Mouse (Mus musculus) Patski (cell line): ENCODE data around the gene Col4a3bp. TPM values are rescaled to one million over a fixed set of nuclear protein-coding genes. Genes with fewer than 3 reads are reported as not detected.
"Not testable (repeated sequence)": the region's sequence is repeated elsewhere in the genome, so short reads cannot be mapped to it uniquely, and the experiment has no call there.

ENCODE experiments used
- ATAC-seq: fragments of 100-300 bp; one replicate; pipeline ENCODE4 v1.8.0; 2021
- CTCF ChIA-PET: fragments of 350-600 bp; sonication (Branson Sonifier 250); formaldehyde crosslinking; loops from one replicate; lab custom pipeline; 2022; ENCODE audit warnings: inconsistent platforms; lab: Charles Lee
- POLR2A ChIA-PET: fragments of 350-600 bp; sonication (Branson Sonifier 250); formaldehyde crosslinking; loops from one replicate; lab custom pipeline; 2022; ENCODE audit warnings: antibody characterized with exemption, inconsistent platforms; lab: Charles Lee
- DNase-seq: peaks from one replicate; pipeline ENCODE4 v3.0.0-alpha.2; 2011; ENCODE audit warnings: low read depth, low spot score
- H3K27me3 ChIP-seq: fragments of 371-371 bp; one replicate; pipeline ENCODE4 v1.5.1; 2021
- CTCF ChIP-seq: fragments of 100-300 bp; IDR thresholded peaks from one replicate; pipeline ENCODE4 v1.5.1; 2021
- in situ Hi-C: fragments of 300-500 bp; cut with MboI; formaldehyde crosslinking; loops from 3 replicates; pipeline ENCODE4 v1.11.1; 2018; ENCODE audit warnings: low pct_unique_long_range_greater_than_20kb, mixed read lengths
- polyA plus RNA-seq: library from polyadenylated mRNA; unstranded; gene quantifications from one replicate; pipeline ENCODE4 v1.2.3, GENCODE M21; 2021

The Col4a3bp gene
- polyA plus RNA-seq, 1 experiment from 2014 or later = 36.4 TPM

DNA sequence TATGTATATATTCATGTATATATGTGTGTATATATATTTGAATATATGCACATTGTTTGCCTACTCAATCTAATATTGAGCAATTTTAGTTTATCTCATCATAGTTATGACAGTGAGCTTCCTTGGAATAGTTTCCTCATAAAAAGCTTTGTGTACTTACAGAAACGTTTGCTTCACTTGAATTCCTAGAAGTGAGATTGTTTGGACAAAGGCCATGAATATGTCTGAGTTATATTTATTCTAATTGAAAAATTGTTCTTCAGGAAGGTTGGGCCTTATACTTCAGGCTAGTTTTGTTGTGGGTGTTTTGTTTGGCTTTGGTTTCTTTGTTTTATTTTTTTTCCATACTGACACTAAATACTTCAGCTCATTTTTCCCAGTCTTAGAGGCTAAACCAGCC, 78.5 kb downstream of the Col4a3bp start:
- no peak for ATAC-seq
- ChIA-PET POLR2A (no interaction called here), CTCF (interaction anchor here (1.2 kb wide), 1 partner anchor 31 kb away, joined by 3 read pairs; no protein-coding TSS in a partner anchor)
- no peaks in the 10 kb centered on the region for H3K27me3 ChIP-seq
- no peak for TF ChIP-seq CTCF
- in situ Hi-C loops = no loop called here
- DNase-seq = no peak

DNA sequence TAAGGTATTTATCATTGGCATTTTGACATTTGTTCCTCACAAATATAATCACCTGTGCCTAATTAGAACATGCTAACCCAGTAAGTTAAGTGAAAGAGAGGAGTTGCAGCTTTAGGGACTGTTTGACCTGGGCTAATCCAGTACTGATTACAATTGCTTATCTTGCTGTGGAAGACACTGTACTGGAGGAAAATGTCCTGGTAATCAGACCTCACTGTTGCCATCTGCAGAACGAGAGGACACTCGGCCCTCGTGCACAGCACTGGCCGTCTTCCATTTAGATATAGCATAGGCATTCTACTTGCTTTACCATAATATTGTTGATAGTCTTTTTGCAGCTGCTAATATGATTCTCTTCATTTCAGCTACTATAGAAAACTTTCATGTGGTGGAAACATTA, 88.0 kb downstream of the Col4a3bp start:
- H3K27me3 ChIP-seq = no peaks in the 10 kb centered on the region
- ChIA-PET CTCF (interaction anchor here (1.5 kb wide), 1 partner anchor 27 kb away, joined by 4 read pairs; no protein-coding TSS in a partner anchor), POLR2A (no interaction called here)
- no peak for DNase-seq
- TF ChIP-seq CTCF = no peak
- in situ Hi-C loops = no loop called here
- ATAC-seq = no peak

DNA sequence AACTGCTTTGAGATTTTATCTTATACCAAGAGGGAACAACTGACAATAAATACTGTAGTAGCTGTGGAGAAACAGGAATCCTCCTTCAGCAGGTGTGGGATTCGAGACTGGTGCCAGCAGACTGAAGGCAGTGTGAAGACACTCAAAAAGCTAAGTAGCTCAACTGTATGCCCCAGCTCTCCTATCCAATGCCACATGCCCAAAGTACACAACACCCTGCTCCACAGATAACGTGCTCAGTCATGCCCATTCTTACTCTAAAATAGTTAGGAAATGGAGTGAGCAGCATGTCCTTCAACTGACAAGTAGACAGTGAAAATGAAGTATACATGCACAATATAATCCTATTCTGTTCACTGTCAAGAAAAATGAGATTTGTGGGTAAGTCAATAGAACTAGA, 101.8 kb downstream of the Col4a3bp start:
- in situ Hi-C loops = no loop called here
- no peaks in the 10 kb centered on the region for H3K27me3 ChIP-seq
- POLR2A ChIA-PET = no interaction called here
- CTCF ChIA-PET = no interaction called here
- no peak for TF ChIP-seq CTCF
- ATAC-seq (no peak), DNase-seq (no peak)

DNA sequence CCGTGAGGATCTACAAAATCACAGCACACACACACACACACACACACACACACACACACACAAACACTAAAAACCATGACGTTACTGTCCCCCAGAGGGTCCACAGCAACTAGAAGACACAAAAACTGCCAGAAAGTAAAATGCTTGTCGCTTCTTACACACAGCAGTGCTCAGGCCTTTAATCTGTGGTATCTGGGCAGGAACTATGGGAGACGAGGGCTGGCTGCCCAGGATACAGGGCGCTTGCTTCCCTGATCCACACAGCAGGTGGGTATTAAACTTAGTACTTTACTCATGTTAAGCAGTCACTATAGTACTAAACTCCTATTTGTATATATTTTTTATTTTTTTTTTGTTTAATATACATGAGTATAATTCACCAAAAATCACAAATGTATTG, 103.4 kb downstream of the Col4a3bp start:
- CTCF ChIA-PET = no interaction called here

DNA sequence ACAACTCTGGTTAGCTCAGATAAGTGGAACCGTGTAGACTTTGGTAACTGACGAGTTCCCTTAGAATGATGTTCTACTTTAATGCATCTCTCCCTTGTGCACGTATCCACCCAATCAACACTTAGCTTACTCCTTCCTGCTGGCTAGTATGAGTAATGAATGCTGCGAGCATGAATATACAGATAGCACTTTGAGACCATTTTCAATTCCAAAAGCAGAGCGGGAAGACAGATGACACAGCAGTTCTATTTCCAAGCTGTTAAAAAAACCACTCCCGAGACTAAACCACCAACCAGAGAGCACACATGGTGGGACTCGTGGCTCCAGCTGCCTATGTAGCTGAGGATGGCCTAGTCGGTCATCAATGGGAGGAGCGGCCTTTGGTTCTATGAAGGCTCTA, 110.6 kb downstream of the Col4a3bp start:
- CTCF ChIA-PET = interaction anchor here (1.0 to 1.3 kb wide), 2 partner anchors 33 to 143 kb away, joined by 3 read pairs; no protein-coding TSS in a partner anchor
- ATAC-seq (no peak), DNase-seq (no peak)
- no peaks in the 10 kb centered on the region for H3K27me3 ChIP-seq
- POLR2A ChIA-PET = no interaction called here
- in situ Hi-C loops = no loop called here
- no peak for TF ChIP-seq CTCF

More for the DNA sequence above, 103.4 kb downstream of the Col4a3bp start:
- H3K27me3 ChIP-seq = no peaks in the 10 kb centered on the region
- POLR2A ChIA-PET = no interaction called here
- in situ Hi-C loops = no loop called here
- TF ChIP-seq CTCF = no peak
- no peak for DNase-seq
- no peak for ATAC-seq

DNA sequence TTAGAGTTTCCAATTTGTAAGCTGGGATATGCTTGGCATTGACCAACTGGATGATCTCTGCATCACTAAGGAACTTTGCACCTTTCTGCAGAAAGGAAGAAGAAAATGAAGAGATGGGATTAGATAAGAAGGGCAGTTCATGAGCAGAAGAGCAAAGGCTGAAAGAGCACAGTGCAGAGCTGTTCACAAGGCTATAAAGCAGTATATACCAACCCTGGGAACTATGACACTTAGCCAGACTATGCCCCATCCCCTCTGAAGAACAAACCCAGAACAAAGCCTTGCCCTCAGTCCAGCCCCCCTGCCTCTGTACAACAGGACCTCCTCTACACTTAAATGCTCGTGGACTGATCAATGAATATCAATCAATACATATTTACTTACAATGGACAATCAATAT, 114.3 kb downstream of the Col4a3bp start:
- ChIA-PET CTCF (no interaction called here), POLR2A (no interaction called here)
- no peaks in the 10 kb centered on the region for H3K27me3 ChIP-seq
- no peak for ATAC-seq
- no peak for TF ChIP-seq CTCF
- no peak for DNase-seq
- in situ Hi-C loops = no loop called here

DNA sequence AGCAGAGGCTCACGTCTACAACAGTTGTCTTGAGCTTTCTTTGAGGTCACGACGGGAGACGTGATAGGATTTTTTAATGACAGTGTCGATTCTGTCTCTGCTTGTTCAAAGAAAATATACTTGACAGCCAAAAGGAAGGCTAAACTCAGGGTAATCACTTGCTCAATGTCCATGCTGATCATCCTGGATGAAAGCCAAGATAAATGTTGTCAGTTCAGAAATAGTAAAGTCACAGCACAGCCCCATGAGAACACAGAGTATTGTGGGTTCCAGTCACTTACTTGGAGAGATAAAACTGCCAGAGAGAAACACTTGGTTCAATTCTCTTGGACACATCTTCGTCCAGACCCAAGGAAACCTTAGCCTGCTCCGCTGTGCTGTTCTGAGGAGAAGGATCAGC, 116.5 kb downstream of the Col4a3bp start:
- CTCF ChIA-PET = interaction anchor here (1.5 to 1.6 kb wide), 2 partner anchors 8 to 10 kb away, joined by 5 to 6 read pairs; no protein-coding TSS in a partner anchor
- no peak for ATAC-seq
- in situ Hi-C loops = no loop called here
- DNase-seq = no peak
- POLR2A ChIA-PET = no interaction called here
- no peak for TF ChIP-seq CTCF
- H3K27me3 ChIP-seq = no peaks in the 10 kb centered on the region

DNA sequence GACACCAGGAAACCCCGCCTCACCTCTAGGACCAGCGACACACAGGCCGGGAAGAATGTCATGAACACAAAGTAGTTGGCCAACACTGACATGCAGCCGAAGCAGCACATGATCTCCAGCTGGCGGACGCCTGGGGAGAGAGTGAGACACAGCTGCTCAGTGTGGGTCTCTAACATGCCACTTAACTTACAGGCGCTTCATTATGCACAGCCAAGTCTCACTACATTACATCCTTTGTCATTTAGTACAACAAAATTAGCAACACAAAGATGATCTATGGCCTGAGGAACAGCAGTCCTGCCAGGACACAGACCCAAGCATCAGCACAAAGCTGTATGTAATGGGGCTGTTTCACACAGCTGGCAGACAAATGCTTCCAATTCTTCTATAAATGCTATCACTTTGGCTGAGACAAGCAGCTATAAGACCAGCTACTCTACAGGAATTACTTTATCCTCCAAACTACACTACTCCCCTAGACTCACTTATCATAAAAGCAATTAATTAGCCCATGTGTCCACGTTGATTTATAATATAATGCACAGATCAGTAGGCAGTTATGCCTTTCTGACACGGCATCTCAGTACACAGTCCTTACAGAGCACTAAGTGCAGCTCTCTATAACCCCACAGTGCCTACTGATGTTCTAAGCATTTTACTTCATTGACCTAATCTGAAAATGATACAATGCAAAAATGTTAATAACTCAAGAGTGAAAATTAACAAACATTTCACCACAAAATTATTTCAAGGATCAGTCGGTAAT, 117.9 kb downstream of the Col4a3bp start:
- DNase-seq (no peak), ATAC-seq (no peak)
- no peak for TF ChIP-seq CTCF
- CTCF ChIA-PET = no interaction called here
- POLR2A ChIA-PET = no interaction called here
- in situ Hi-C loops = no loop called here
- no peaks in the 10 kb centered on the region for H3K27me3 ChIP-seq

DNA sequence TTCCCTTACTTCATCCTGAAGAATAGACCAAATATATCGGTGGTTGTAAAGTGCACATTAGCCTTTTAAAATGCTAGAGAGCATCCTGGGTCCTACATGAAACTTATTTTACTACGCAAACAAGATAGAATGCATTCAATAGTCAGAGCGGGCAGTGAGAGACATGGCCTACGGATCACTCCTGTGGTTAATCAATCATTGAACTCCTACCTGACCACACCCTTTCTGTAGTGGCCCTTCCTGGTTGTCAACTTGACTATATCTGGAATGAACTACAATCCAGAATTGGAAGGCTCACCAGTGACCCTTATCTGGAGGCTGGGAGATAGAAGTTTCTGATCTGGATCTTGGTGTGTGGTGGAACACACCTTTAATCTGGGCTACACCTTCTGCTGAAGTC, 120.7 kb downstream of the Col4a3bp start:
- in situ Hi-C loops, H3K27me3 ChIP-seq, POLR2A ChIA-PET, DNase-seq, CTCF ChIA-PET, ATAC-seq: not testable (repeated sequence)

DNA sequence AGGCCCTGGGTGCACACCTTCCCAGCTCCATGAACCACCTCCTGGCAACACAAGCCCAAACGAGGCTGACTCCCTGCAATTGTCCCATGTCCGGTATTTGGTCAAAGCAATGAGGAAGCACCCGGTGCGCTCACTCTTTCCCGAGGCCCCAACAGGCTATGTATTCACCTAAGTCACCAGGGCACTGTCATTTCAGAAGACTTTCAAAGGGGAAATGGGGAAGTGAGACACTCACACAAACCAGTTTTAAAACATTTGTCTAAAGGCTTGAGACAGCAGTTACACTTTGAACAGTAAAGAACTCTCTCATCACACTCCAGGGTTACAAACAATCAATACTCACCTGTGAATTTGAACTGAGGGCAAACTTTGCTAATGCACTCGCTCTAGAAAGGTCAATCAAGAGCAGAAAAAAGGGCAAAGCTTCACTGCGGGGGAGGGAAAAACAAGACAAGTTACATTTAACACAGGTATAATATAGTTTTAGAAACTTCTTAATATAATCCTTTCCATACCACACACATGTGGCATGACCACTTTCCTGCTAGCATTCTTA, 122.1 kb downstream of the Col4a3bp start:
- POLR2A ChIA-PET = no interaction called here
- H3K27me3 ChIP-seq = no peaks in the 10 kb centered on the region
- in situ Hi-C loops = no loop called here
- TF ChIP-seq CTCF = no peak
- no peak for ATAC-seq
- CTCF ChIA-PET = no interaction called here
- DNase-seq = no peak

DNA sequence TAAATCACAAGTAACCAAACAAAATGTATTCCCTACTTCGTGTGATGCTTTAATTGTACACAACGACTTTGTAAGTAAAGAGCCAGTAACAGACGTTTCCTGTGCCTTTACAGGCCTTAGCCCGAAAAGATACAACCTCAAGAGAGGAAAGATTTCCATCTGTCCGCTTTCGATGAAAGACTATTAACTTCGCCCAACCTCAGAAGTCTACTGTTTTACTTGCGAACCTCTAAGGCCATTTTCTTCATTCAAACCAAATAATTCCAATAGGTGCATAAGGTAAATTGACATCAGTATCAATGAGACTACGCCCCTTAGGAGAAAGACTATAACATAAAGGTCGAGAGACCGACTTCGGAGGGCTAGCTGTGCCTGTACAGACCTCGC, 127.6 kb downstream of the Col4a3bp start:
- CTCF ChIA-PET = no interaction called here
- DNase-seq (no peak), ATAC-seq (no peak)
- in situ Hi-C loops = no loop called here
- POLR2A ChIA-PET = no interaction called here
- no peaks in the 10 kb centered on the region for H3K27me3 ChIP-seq
- TF ChIP-seq CTCF = no peak
